8 mouse cellular contexts compared by ENCODE assay signal in genomic region chr2:31759751-31760460, GRCm38 (mm10). TPM values are rescaled to one million over a fixed set of nuclear protein-coding genes. Genes with fewer than 3 reads are reported as not detected.
DNase-seq lines count a peak whose midpoint lies in the region; ATAC-seq and TF ChIP-seq lines count a peak whose summit lies in the region.

No protein-coding gene starts in this region.

- H3K4me3 ChIP-seq in E14TG2a.4 (replicated peaks; ENCODE audit: low read length): peak overlapping the region; percentile 86
- H3K4me3 ChIP-seq in embryonic facial prominence, embryonic 14.5 days (ENCODE audit: low read depth, low read length): peak overlapping the region; percentile 77
- peak overlapping the region; percentile 78 to 81 for H3K4me3 ChIP-seq in heart, embryonic 14.5 days (ENCODE audit: control insufficient read depth in 1 of 2, insufficient read depth in 1 of 2, low read depth in 1 of 2, low read length in 2 of 2)
- peak overlapping the region; percentile 71 for H3K4me3 ChIP-seq in kidney, postnatal 0 days (replicated peaks; ENCODE audit: low read depth, low read length)
- peak overlapping the region; percentile 86 for H3K4me3 ChIP-seq in macrophage (ENCODE audit: inconsistent target)

- TF ChIP-seq CTCF in E14TG2a.4 (conservative IDR thresholded peaks at IDR 0.05; ENCODE audit: low read length): no peak
- TF ChIP-seq CTCF in kidney, postnatal 0 days (IDR thresholded peaks at IDR 0.05; ENCODE audit: low read depth): no peak

- H3K36me3 ChIP-seq in E14TG2a.4 (ENCODE audit: insufficient read depth, low read length) (no peaks in the 10 kb centered on the region), macrophage (ENCODE audit: inconsistent target) (no peaks in the 10 kb centered on the region)
- H3K36me3 ChIP-seq in embryonic facial prominence, embryonic 14.5 days (ENCODE audit: control insufficient read depth, insufficient read depth, low read length): no peaks in the 10 kb centered on the region
- no peaks in the 10 kb centered on the region for H3K36me3 ChIP-seq in heart, embryonic 14.5 days (ENCODE audit: control insufficient read depth, insufficient read depth, low read length)
- H3K36me3 ChIP-seq in kidney, postnatal 0 days (ENCODE audit: insufficient read depth, low read length): no peaks in the 10 kb centered on the region

- peak; percentile 97 for ATAC-seq in embryonic facial prominence, embryonic 14.5 days (ENCODE audit: low read depth)
- ATAC-seq in heart, embryonic 14.5 days (ENCODE audit: insufficient number of reproducible peaks, insufficient read depth, low FRiP score, low read depth): peak; percentile 91
- peak; percentile 89 for ATAC-seq in kidney, postnatal 0 days (replicated peaks; ENCODE audit: low FRiP score, low read depth)

- H3K4me2 ChIP-seq in embryonic facial prominence, embryonic 14.5 days (ENCODE audit: low read depth, low read length): peak overlapping the region; percentile 96
- peak overlapping the region; percentile 98 for H3K4me2 ChIP-seq in heart, embryonic 14.5 days (ENCODE audit: low read length)
- H3K4me2 ChIP-seq in kidney, postnatal 0 days (ENCODE audit: low read length): peak overlapping the region; percentile 79

- H3K27me3 ChIP-seq in E14TG2a.4 (ENCODE audit: insufficient read depth, low read length): no peaks in the 10 kb centered on the region
- H3K27me3 ChIP-seq in embryonic facial prominence, embryonic 14.5 days (replicated peaks; ENCODE audit: control insufficient read depth, insufficient read depth, low read length): no peaks in the 10 kb centered on the region
- no peaks in the 10 kb centered on the region for H3K27me3 ChIP-seq in heart, embryonic 14.5 days (ENCODE audit: control insufficient read depth, insufficient read depth, low read length)
- no peaks in the 10 kb centered on the region for H3K27me3 ChIP-seq in kidney, postnatal 0 days (ENCODE audit: insufficient read depth, low read length)

- peak overlapping the region; percentile 98 for H3K27ac ChIP-seq in embryonic facial prominence, embryonic 14.5 days (replicated peaks; ENCODE audit: low read depth, low read length)
- H3K27ac ChIP-seq in heart, embryonic 14.5 days (replicated peaks in 1 of 2; ENCODE audit: control insufficient read depth in 1 of 2, insufficient read depth in 1 of 2, low read depth in 2 of 2, low read length in 2 of 2): peak overlapping the region; percentile 91 to 96
- H3K27ac ChIP-seq in kidney, postnatal 0 days: peak overlapping the region; percentile 93
- H3K27ac ChIP-seq in macrophage: peak overlapping the region; percentile 80

- H3K79me2 ChIP-seq in macrophage (ENCODE audit: inconsistent target): peaks cover 91% of the 10 kb centered on the region

- peak overlapping the region; percentile 99 for H3K9ac ChIP-seq in embryonic facial prominence, embryonic 14.5 days (ENCODE audit: low read depth, low read length)
- peak overlapping the region; percentile 99 for H3K9ac ChIP-seq in heart, embryonic 14.5 days (ENCODE audit: low read length)
- H3K9ac ChIP-seq in kidney, postnatal 0 days (ENCODE audit: low read depth, low read length): peak overlapping the region; percentile 95

- H3K4me1 ChIP-seq in E14TG2a.4 (replicated peaks; ENCODE audit: low read depth, low read length): peaks cover 87% of the 10 kb centered on the region
- peaks cover 32% of the 10 kb centered on the region for H3K4me1 ChIP-seq in embryonic facial prominence, embryonic 14.5 days (ENCODE audit: control insufficient read depth, insufficient read depth, low read length)
- H3K4me1 ChIP-seq in heart, embryonic 14.5 days (ENCODE audit: control insufficient read depth in 2 of 2, insufficient read depth in 2 of 2, low read length in 2 of 2): peaks cover 25 to 60% of the 10 kb centered on the region in 2 experiments
- peaks cover 23% of the 10 kb centered on the region for H3K4me1 ChIP-seq in kidney, postnatal 0 days (replicated peaks; ENCODE audit: insufficient read depth, low read length)

- peak; percentile 94 for DNase-seq in adrenal gland, postnatal 14 days
- peak; percentile 95 for DNase-seq in embryonic facial prominence, embryonic 14.5 days (ENCODE audit: low spot score)
- peak; percentile 92 for DNase-seq in kidney, postnatal 0 days (ENCODE audit: low spot score)
- DNase-seq in right cerebral cortex, postnatal 14 days: peak; percentile 53
- DNase-seq in urinary bladder, postnatal 36 days (ENCODE audit: low spot score in 2 of 2): peak; percentile 78 to 86

- H3K9me3 ChIP-seq in E14TG2a.4 (ENCODE audit: low read length): no peaks in the 10 kb centered on the region
- H3K9me3 ChIP-seq in embryonic facial prominence, embryonic 14.5 days (ENCODE audit: control insufficient read depth, low read length): no peaks in the 10 kb centered on the region
- H3K9me3 ChIP-seq in heart, embryonic 14.5 days (ENCODE audit: control insufficient read depth, low read length): no peaks in the 10 kb centered on the region
- no peaks in the 10 kb centered on the region for H3K9me3 ChIP-seq in kidney, postnatal 0 days (replicated peaks; ENCODE audit: low read length)

- 0% methylated on average over 23 of the region's 42 CpGs for WGBS in embryonic facial prominence, embryonic 14.5 days
- 1% methylated on average over 35 of the region's 42 CpGs for WGBS in heart, embryonic 14.5 days
- 1% methylated on average over 40 of the region's 42 CpGs for WGBS in kidney, postnatal 0 days
- 1% methylated on average over 37 of the region's 42 CpGs for WGBS in macrophage (ENCODE audit: missing documents)

RNA-seq across cellular contexts. Expression of gene Qrfp, which starts 50.5 kb away (rescaled TPM):
- total RNA-seq in adrenal gland, postnatal 14 days (2021): 0.19 TPM in 1 of 2 replicates, not detected in the other
- polyA plus RNA-seq in embryonic facial prominence, embryonic 14.5 days (2014; fragmentation: Nextera tagmentation; extraction: Ambion mirVana): 0.10 and 0.22 TPM in 2 replicates
- polyA plus RNA-seq in heart, embryonic 14.5 days (2014; fragmentation: Nextera tagmentation; extraction: Ambion mirVana): 0.08 TPM in 1 of 2 replicates, not detected in the other
- 0.08 TPM in 2 replicates for polyA plus RNA-seq in kidney, postnatal 0 days (2015; fragmentation: Nextera tagmentation; extraction: Ambion mirVana)
- not detected for total RNA-seq in macrophage (2018; cell fraction: chromatin; rRNA removed)
- not detected for total RNA-seq in macrophage (2018; cell fraction: cytosol; rRNA removed)
- total RNA-seq in macrophage (2018; cell fraction: nucleus; rRNA removed): not detected
- polyA plus RNA-seq in macrophage (2018): not detected in 3 replicates

Comparison
In these comparisons a context has a peak if more than half of its experiments do, and no peak if none do; other contexts are left out.
1. Peak in every context shown above with its lines: DNase-seq, ATAC-seq, H3K4me3 ChIP-seq and H3K27ac ChIP-seq.